Mouse (Mus musculus) liver, embryonic 11.5 days (tissue): ENCODE data around the gene Jup. TPM values are rescaled to one million over a fixed set of nuclear protein-coding genes. Genes with fewer than 3 reads are reported as not detected.
A peak's percentile ranks its signal among the peaks of the same experiment; 100 is the strongest.
"Not testable (repeated sequence)": the region's sequence is repeated elsewhere in the genome, so short reads cannot be mapped to it uniquely, and the experiment has no call there.

Experiments
- ATAC-seq: fragments of 200-750 bp; cut with Nextera tagmentation; replicated peaks from 2 replicates; pipeline ENCODE4 v1.8.0; 2017; ENCODE audit warnings: moderate number of reproducible peaks, mild to moderate bottlenecking, moderate TSS enrichment, moderate library complexity; ENCODE audit not compliant: low FRiP score
- DNase-seq: peaks from one replicate; pipeline ENCODE4 v3.0.0-alpha.2; 2017; ENCODE audit warnings: low spot score
- H3K27ac ChIP-seq: fragments of 300-500 bp; sonication (generic); 2 replicates; pipeline ENCODE4 v1.5.1; 2014; ENCODE audit warnings: mild to moderate bottlenecking, low read depth, low read length, control low read depth
- H3K27me3 ChIP-seq: fragments of 300-500 bp; sonication (generic); replicated peaks from 2 replicates; pipeline ENCODE4 v1.6.1; 2014; ENCODE audit warnings: low read length, mixed read lengths; ENCODE audit not compliant: control insufficient read depth, insufficient read depth
- H3K36me3 ChIP-seq: fragments of 300-500 bp; sonication (generic); 2 replicates; pipeline ENCODE4 v1.6.1; 2014; ENCODE audit warnings: mild to moderate bottlenecking, low read length, moderate library complexity, mixed read lengths; ENCODE audit not compliant: control insufficient read depth, insufficient read depth
- H3K4me1 ChIP-seq: fragments of 300-500 bp; sonication (generic); replicated peaks from 2 replicates; pipeline ENCODE4 v1.6.1; 2014; ENCODE audit warnings: low read length, mixed read lengths; ENCODE audit not compliant: control insufficient read depth, insufficient read depth
- H3K4me2 ChIP-seq: fragments of 300-500 bp; sonication (generic); 2 replicates; pipeline ENCODE4 v1.6.1; 2014; ENCODE audit warnings: mild to moderate bottlenecking, control low read depth, moderate library complexity
- H3K4me3 ChIP-seq: fragments of 300-500 bp; sonication (generic); 2 replicates; pipeline ENCODE4 v1.5.1; 2014; ENCODE audit warnings: low read depth, low read length, control low read depth
- H3K9ac ChIP-seq: fragments of 300-500 bp; sonication (generic); 2 replicates; pipeline ENCODE4 v1.6.1; 2014; ENCODE audit warnings: low read depth, low read length, control low read depth
- H3K9me3 ChIP-seq: fragments of 300-500 bp; sonication (generic); 2 replicates; pipeline ENCODE4 v1.6.1; 2016; ENCODE audit warnings: low read length, inconsistent platforms, mixed read lengths; ENCODE audit not compliant: control insufficient read depth
- WGBS: fragments of 180-500 bp; shearing (Covaris S2); extraction: QIAGEN DNeasy Blood & Tissue Kit; methylation state at CpG from one replicate; pipeline ENCODE4 v1.1.7; 2014; 5-methylcytosine and 5-hydroxymethylcytosine counted together
- microRNA-seq: library from miRNA; unstranded; fragments of <30 nt; microRNA quantifications from one replicate; pipeline ENCODE4, GENCODE M21; 2017; ENCODE audit warnings: borderline number of aligned reads
- polyA plus RNA-seq: library from polyadenylated mRNA; unstranded; fragments of >200 nt; fragmentation: Nextera tagmentation; extraction: Ambion mirVana; gene quantifications from 2 replicates; pipeline ENCODE4 v1.2.1, GENCODE M21; 2014

Gene Jup
- polyA plus RNA-seq, 1 experiment from 2014 or later, result 41.6 TPM

- no peaks in the 10 kb centered on the region for H3K27me3 ChIP-seq
- no peak overlapping the region for H3K4me2 ChIP-seq
- H3K4me1 ChIP-seq, result peaks cover 6% of the 10 kb centered on the region; the same call in 1 of the 2 replicates
- peaks cover 16% of the 10 kb centered on the region for H3K36me3 ChIP-seq
- WGBS, result 63% methylated on average over 3 of the region's 3 CpGs
- H3K9ac ChIP-seq, result no peak overlapping the region
- no peak for DNase-seq
- H3K27ac ChIP-seq, result no peak overlapping the region
- H3K9me3 ChIP-seq, result no peaks in the 10 kb centered on the region
- no peak overlapping the region for H3K4me3 ChIP-seq
- no peak for ATAC-seq
Measured at GRCm38 (mm10) chr11:100322591-100323258, 74.8 kb downstream of the Jup start.

- peak overlapping the region; percentile 45; the same call in 1 of the 2 replicates for H3K27ac ChIP-seq
- not testable (repeated sequence) for H3K4me1 ChIP-seq, H3K9me3 ChIP-seq, DNase-seq, ATAC-seq, H3K27me3 ChIP-seq
- 74% methylated on average over 7 of the region's 7 CpGs for WGBS
- 0 out of 2 replicates have a peak overlapping the region, but pooled peaks have one; percentile 20 for H3K9ac ChIP-seq
- peaks cover 16% of the 10 kb centered on the region for H3K36me3 ChIP-seq
- peak overlapping the region; percentile 17; the same call in 1 of the 2 replicates for H3K4me3 ChIP-seq
- peak overlapping the region; percentile 89 for H3K4me2 ChIP-seq
Measured at GRCm38 (mm10) chr11:100321479-100322305, 75.9 kb downstream of the Jup start.

GRCm38 (mm10) chr11:100320701-100321410 is 76.7 kb downstream of the Jup start:
- Histone ChIP-seq H3K9ac (peak overlapping the region; percentile 93), H3K27ac (peak overlapping the region; percentile 94), H3K4me2 (peak overlapping the region; percentile 89), H3K4me3 (peak overlapping the region; percentile 69), H3K36me3 (peaks cover 16% of the 10 kb centered on the region)
- not testable (repeated sequence) for H3K27me3 ChIP-seq, DNase-seq, ATAC-seq, H3K9me3 ChIP-seq, H3K4me1 ChIP-seq
- 12% methylated on average over 11 of the region's 11 CpGs for WGBS

GRCm38 (mm10) chr11:100320172-100320630 is 77.4 kb downstream of the Jup start:
- WGBS, result 1% methylated on average over 38 of the region's 40 CpGs

GRCm38 (mm10) chr11:100319492-100320171 is 77.9 kb downstream of the Jup start, which contains the start of gene Eif1:
Gene Eif1, plus strand, starts transcription at chr11:100319885.
- DNase-seq, result peak; percentile 100
- Histone ChIP-seq H3K4me1 (peaks cover 8% of the 10 kb centered on the region; the same call in 1 of the 2 replicates), H3K4me2 (peak within 1 kb of the TSS; percentile 89), H3K27me3 (no peaks in the 10 kb centered on the region), H3K9ac (peak within 1 kb of the TSS; percentile 93), H3K36me3 (peaks cover 16% of the 10 kb centered on the region), H3K9me3 (no peaks in the 10 kb centered on the region), H3K4me3 (peak within 1 kb of the TSS; percentile 69), H3K27ac (peak within 1 kb of the TSS; percentile 94)
- WGBS, result 1% methylated on average over 58 of the region's 58 CpGs
- ATAC-seq, result peak; percentile 82

More at GRCm38 (mm10) chr11:100320172-100320630, 77.4 kb downstream of the Jup start:
- H3K4me1 ChIP-seq, result peaks cover 8% of the 10 kb centered on the region; the same call in 1 of the 2 replicates
- peak; percentile 97 for DNase-seq
- peak overlapping the region; percentile 89 for H3K4me2 ChIP-seq
- H3K9me3 ChIP-seq, result no peaks in the 10 kb centered on the region
- no peaks in the 10 kb centered on the region for H3K27me3 ChIP-seq
- peak; percentile 83 for ATAC-seq
- peak overlapping the region; percentile 69 for H3K4me3 ChIP-seq
- H3K36me3 ChIP-seq, result peaks cover 16% of the 10 kb centered on the region
- peak overlapping the region; percentile 93 for H3K9ac ChIP-seq
- peak overlapping the region; percentile 94 for H3K27ac ChIP-seq

Small RNA genes within 50 kb of the gene (microRNA-seq; reads per million reads assigned to microRNA genes)
- not detected for gene Gm27374

Other genes with a start within 250 kb of the Jup start
- 9.6 and 12.4 TPM in 2 replicates for gene Krt19, start 249.1 kb downstream of the Jup start, polyA plus RNA-seq
- not detected in 2 replicates for gene Krt9, start 204.5 kb downstream of the Jup start, polyA plus RNA-seq
- 2.1 and 2.3 TPM in 2 replicates for gene Krt14, start 190.2 kb downstream of the Jup start, polyA plus RNA-seq
- not detected in 2 replicates for gene Krt16, start 148.9 kb downstream of the Jup start, polyA plus RNA-seq
- gene Krt17, start 136.7 kb downstream of the Jup start, polyA plus RNA-seq, result 0.32 and 0.42 TPM in 2 replicates
- not detected in 2 replicates for gene Krt42, start 127.9 kb downstream of the Jup start, polyA plus RNA-seq
- gene Eif1, start 77.9 kb downstream of the Jup start, polyA plus RNA-seq, result 2,121 and 2,222 TPM in 2 replicates
- not detected in 2 replicates for gene Gast, start 63.4 kb downstream of the Jup start, polyA plus RNA-seq
- 0.82 and 1.5 TPM in 2 replicates for gene Hap1, start 41.6 kb downstream of the Jup start, polyA plus RNA-seq
- gene P3h4, start 17.1 kb upstream of the Jup start, polyA plus RNA-seq, result 24.5 and 25.8 TPM in 2 replicates
- 39.9 and 43.2 TPM in 2 replicates for gene Fkbp10, start 17.9 kb upstream of the Jup start, polyA plus RNA-seq
- gene Nt5c3b, start 44.0 kb upstream of the Jup start, polyA plus RNA-seq, result 70.4 and 74.0 TPM in 2 replicates
- 0.31 and 0.36 TPM in 2 replicates for gene Klhl10, start 44.2 kb upstream of the Jup start, polyA plus RNA-seq
- gene Klhl11, start 75.0 kb upstream of the Jup start, polyA plus RNA-seq, result 6.3 and 6.7 TPM in 2 replicates
- 159 and 194 TPM in 2 replicates for gene Acly, start 130.2 kb upstream of the Jup start, polyA plus RNA-seq
- 0.18 and 0.26 TPM in 2 replicates for gene Ttc25, start 147.8 kb upstream of the Jup start, polyA plus RNA-seq
- gene Cnp, start 177.1 kb upstream of the Jup start, polyA plus RNA-seq, result 19.4 and 19.7 TPM in 2 replicates
- gene Nkiras2, start 221.5 kb upstream of the Jup start, polyA plus RNA-seq, result 35.4 and 36.5 TPM in 2 replicates
- 70.6 and 70.8 TPM in 2 replicates for gene Dnajc7, start 222.4 kb upstream of the Jup start, polyA plus RNA-seq